Mouse (Mus musculus) heart, embryonic 10.5 days (tissue): ENCODE results near the gene Reg4. TPM values are rescaled to one million over a fixed set of nuclear protein-coding genes. Genes with fewer than 3 reads are reported as not detected.

Source experiments
- DNase-seq: peaks from one replicate; pipeline ENCODE4 v3.0.0-alpha.2; 2017; ENCODE audit warnings: low spot score
- H3K27ac ChIP-seq: fragments of 300-500 bp; sonication (generic); 2 replicates; pipeline ENCODE4 v1.5.1; 2016; ENCODE audit warnings: mild to moderate bottlenecking
- H3K27me3 ChIP-seq: fragments of 300-500 bp; sonication (generic); 2 replicates; pipeline ENCODE4 v1.6.1; 2016; ENCODE audit warnings: mild to moderate bottlenecking; ENCODE audit not compliant: poor library complexity, insufficient read depth, severe bottlenecking
- H3K36me3 ChIP-seq: fragments of 300-500 bp; sonication (generic); 2 replicates; pipeline ENCODE4 v1.6.1; 2016; ENCODE audit warnings: mild to moderate bottlenecking, moderate library complexity
- H3K4me1 ChIP-seq: fragments of 300-500 bp; sonication (generic); 2 replicates; pipeline ENCODE4 v1.6.1; 2016; ENCODE audit warnings: mild to moderate bottlenecking
- H3K4me3 ChIP-seq: fragments of 300-500 bp; sonication (generic); 2 replicates; pipeline ENCODE4 v1.5.1; 2016; ENCODE audit warnings: mild to moderate bottlenecking, moderate library complexity
- H3K9me3 ChIP-seq: fragments of 300-500 bp; sonication (generic); 2 replicates; pipeline ENCODE4 v1.6.1; 2016; ENCODE audit warnings: mild to moderate bottlenecking, moderate library complexity
- WGBS: fragments of 180-500 bp; shearing (Covaris S2); methylation state at CpG from one replicate; pipeline ENCODE4 v1.1.7; 2016; 5-methylcytosine and 5-hydroxymethylcytosine counted together
- polyA plus RNA-seq: library from polyadenylated mRNA; unstranded; fragments of >200 nt; fragmentation: Nextera tagmentation; extraction: Ambion mirVana; gene quantifications from 2 replicates; pipeline ENCODE4 v1.2.1, GENCODE M21; 2016

Reg4 gene
- polyA plus RNA-seq, 1 experiment from 2014 or later = not detected

GRCm38 (mm10) chr3:98267249-98267651, 45.3 kb downstream of the Reg4 start:
- no peaks in the 10 kb centered on the region for H3K27me3 ChIP-seq
- H3K9me3 ChIP-seq = no peaks in the 10 kb centered on the region
- no peaks in the 10 kb centered on the region for H3K36me3 ChIP-seq
- peaks cover 9% of the 10 kb centered on the region for H3K4me1 ChIP-seq
- no peak overlapping the region for H3K4me3 ChIP-seq
- peak overlapping the region; percentile 60; the same call in 1 of the 2 replicates for H3K27ac ChIP-seq
- WGBS = 24% methylated on average over 6 of the region's 6 CpGs
- DNase-seq = peak; percentile 55

DNA sequence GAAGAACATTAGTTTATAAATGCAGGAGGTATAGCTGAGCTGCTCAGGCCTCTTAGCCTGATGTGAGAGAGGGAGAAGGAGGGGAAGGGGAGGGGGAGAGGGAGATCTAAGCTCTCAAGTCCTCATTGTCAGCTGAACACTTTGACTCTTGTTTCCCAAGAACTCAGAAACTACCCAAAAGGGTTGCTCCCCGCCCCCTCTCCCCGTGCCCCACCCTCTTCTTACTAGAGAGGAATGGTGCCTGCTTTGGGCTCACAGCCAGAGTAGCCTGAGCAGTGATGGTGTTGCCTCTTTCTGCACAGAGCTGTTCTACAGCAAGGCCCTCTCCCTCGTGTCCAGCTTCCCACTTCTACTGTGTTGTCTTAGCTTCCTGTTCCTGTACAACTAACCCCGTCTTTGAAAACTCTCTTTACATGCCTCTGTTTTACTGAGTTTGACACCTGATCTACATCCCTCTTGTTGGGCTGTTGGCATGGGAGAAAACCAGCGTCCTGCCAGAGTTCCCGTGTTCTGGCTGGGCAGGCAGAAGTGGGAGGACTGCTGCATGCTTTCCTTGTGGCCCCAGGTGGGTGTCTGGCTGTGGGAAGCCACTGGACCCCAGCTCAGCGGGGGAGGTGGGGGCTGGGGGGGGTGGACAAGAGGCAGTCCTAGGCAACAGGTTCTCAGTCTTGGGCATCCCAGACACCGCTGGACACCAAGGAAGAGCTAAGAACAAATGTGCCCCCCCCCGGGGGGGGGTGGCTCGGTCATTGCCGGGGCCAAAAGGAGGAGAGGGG, 51.9 kb downstream of the Reg4 start:
- 51% methylated on average over 11 of the region's 11 CpGs for WGBS
- H3K9me3 ChIP-seq = no peaks in the 10 kb centered on the region
- H3K36me3 ChIP-seq = no peaks in the 10 kb centered on the region
- H3K27me3 ChIP-seq = no peaks in the 10 kb centered on the region; the same call in 1 of the 2 replicates
- no peak overlapping the region for H3K27ac ChIP-seq
- no peak overlapping the region for H3K4me3 ChIP-seq
- no peak for DNase-seq
- H3K4me1 ChIP-seq = no peaks in the 10 kb centered on the region; the same call in 1 of the 2 replicates

DNA sequence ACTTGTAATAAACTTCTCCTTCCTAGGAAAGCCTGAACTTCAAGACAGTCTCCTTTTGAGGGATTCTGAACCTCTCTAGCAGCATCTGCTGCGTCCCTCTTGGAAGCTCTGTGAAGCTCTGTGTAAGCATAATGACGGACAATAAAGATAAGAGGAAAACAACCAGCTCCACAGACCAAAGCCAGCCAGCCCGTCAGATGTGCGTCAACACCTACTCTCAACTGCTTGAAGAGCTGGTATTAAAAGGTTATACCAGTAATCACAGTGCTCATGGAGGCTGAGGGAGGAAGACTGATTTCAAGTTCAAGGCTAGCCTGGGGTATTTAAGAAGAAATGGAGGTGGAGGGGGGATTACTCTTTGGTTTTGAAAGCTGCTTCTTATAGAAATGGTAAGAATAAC, 57.7 kb downstream of the Reg4 start:
- no peak for DNase-seq
- H3K4me3 ChIP-seq = no peak overlapping the region
- peaks cover 16% of the 10 kb centered on the region for H3K4me1 ChIP-seq
- peaks cover 4% of the 10 kb centered on the region; the same call in 1 of the 2 replicates for H3K27me3 ChIP-seq
- no peaks in the 10 kb centered on the region for H3K36me3 ChIP-seq
- 24% methylated on average over 4 of the region's 4 CpGs for WGBS
- H3K9me3 ChIP-seq = no peaks in the 10 kb centered on the region
- H3K27ac ChIP-seq = no peak overlapping the region

DNA sequence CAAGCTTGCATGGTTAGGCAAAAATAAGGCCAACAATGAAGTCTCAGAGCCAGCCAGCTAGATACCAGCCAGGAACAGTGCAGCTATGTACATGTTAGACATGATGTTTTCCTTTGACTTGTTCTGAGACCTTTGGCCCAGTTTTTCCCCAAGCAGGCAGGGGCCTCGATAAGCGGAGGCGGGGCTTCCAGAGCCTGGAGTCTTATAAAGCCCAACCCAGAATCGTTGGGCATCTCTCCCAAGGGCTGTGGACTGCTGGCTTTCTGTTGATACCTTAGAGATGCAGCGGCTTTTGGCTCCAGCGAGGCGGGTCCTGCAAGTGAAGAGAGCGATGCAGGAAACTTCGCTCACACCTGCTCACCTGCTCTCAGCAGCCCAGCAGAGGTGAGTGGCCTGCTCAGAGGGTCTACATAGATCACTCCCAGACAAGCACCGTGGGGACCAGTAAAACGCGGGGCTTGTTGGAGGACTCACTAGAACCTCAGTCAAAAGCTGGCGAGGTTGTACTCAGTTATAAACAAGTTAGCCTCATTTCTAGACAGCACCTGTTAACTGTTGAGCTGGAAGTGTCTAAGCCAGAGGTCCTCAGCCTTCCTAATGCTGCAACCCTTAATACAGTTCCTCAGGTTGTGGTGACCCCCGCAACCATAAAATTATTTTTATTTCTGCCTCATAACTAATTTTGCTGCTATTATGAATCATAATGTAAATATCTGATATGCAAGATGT, 58.4 kb downstream of the Reg4 start, which contains the start of gene Hmgcs2:
Gene Hmgcs2 (plus strand): TSS at position 232 of the 729 bp plus-strand sequence.
- peaks cover 4% of the 10 kb centered on the region; the same call in 1 of the 2 replicates for H3K27me3 ChIP-seq
- 50% methylated on average over 14 of the region's 14 CpGs for WGBS
- H3K27ac ChIP-seq = 0 out of 2 replicates have a peak within 1 kb of the TSS, but pooled peaks have one; percentile 69
- peak; percentile 78 for DNase-seq
- no peaks in the 10 kb centered on the region for H3K36me3 ChIP-seq
- peak within 1 kb of the TSS; percentile 36 for H3K4me3 ChIP-seq
- H3K4me1 ChIP-seq = peaks cover 16% of the 10 kb centered on the region
- no peaks in the 10 kb centered on the region for H3K9me3 ChIP-seq

DNA sequence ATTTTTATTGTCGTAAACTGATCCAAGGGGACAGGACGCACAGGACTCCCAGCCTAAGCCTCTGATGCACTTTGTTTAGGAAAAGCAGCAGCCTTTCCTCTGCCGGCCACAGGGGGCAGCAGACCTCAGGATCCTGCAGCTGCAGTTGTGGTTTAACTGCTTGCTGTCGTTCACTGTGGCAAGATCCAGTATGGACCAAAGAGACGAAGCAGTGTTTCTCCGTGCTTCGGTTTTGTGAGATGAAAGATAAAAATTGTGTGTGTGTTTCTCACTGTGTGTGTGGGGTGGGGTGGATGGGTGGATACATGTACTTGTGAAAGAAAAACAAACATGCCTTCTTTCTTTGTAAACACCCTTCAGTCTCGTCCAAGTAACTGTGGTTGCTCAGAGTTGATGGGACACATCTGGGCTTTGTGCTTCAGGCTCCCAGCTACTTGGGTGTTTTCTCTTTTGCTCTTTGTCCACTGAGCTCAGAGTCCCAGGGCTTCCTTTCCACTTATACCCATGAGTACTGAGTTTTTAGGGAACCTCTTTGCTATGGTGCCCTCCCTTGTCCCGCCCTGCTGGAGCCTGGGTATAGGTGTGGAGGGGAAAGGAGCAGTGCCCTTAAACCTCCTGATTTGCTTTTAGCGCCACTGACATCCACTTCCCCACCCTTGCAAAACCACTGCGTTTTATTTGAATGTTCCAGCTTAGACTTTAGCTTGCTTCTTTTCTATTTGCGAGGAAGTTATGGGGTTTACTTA, 59.1 kb downstream of the Reg4 start:
- Histone ChIP-seq H3K4me1 (peaks cover 16% of the 10 kb centered on the region), H3K9me3 (no peaks in the 10 kb centered on the region), H3K27ac (no peak overlapping the region), H3K4me3 (peak overlapping the region; percentile 22; the same call in 1 of the 2 replicates), H3K36me3 (no peaks in the 10 kb centered on the region), H3K27me3 (peaks cover 4% of the 10 kb centered on the region; the same call in 1 of the 2 replicates)
- WGBS = 39% methylated on average over 12 of the region's 12 CpGs
- peak; percentile 81 for DNase-seq

- 89% methylated on average over 8 of the region's 8 CpGs for WGBS
- H3K9me3 ChIP-seq = no peaks in the 10 kb centered on the region
- H3K4me1 ChIP-seq = peaks cover 16% of the 10 kb centered on the region
- H3K36me3 ChIP-seq = no peaks in the 10 kb centered on the region
- H3K4me3 ChIP-seq = no peak overlapping the region
- peaks cover 4% of the 10 kb centered on the region; the same call in 1 of the 2 replicates for H3K27me3 ChIP-seq
- DNase-seq = no peak
- H3K27ac ChIP-seq = no peak overlapping the region
Observed at GRCm38 (mm10) chr3:98282422-98282821, 60.5 kb downstream of the Reg4 start.

GRCm38 (mm10) chr3:98283205-98283604, 61.2 kb downstream of the Reg4 start:
- H3K36me3 ChIP-seq = no peaks in the 10 kb centered on the region
- WGBS = 86% methylated on average over 5 of the region's 5 CpGs
- no peak overlapping the region for H3K27ac ChIP-seq
- H3K9me3 ChIP-seq = no peaks in the 10 kb centered on the region
- no peak overlapping the region for H3K4me3 ChIP-seq
- H3K27me3 ChIP-seq = peaks cover 4% of the 10 kb centered on the region; the same call in 1 of the 2 replicates
- peaks cover 16% of the 10 kb centered on the region for H3K4me1 ChIP-seq
- DNase-seq = no peak

Other genes with a start within 250 kb of the Reg4 start
- gene Notch2, start 208.6 kb upstream of the Reg4 start, polyA plus RNA-seq = 11.2 and 16.8 TPM in 2 replicates
- gene Adam30, start 61.5 kb upstream of the Reg4 start, polyA plus RNA-seq = not detected in 2 replicates
- 4.4 and 5.6 TPM in 2 replicates for gene Hmgcs2, start 58.3 kb downstream of the Reg4 start, polyA plus RNA-seq
- 157 and 310 TPM in 2 replicates for gene Phgdh, start 117.8 kb downstream of the Reg4 start, polyA plus RNA-seq
- 7.3 and 10.0 TPM in 2 replicates for gene Zfp697, start 160.3 kb downstream of the Reg4 start, polyA plus RNA-seq
- 0.20 TPM in 1 of 2 replicates, not detected in the other for gene Gm4450, start 235.0 kb downstream of the Reg4 start, polyA plus RNA-seq